Mouse (Mus musculus) kidney, postnatal 0 days (tissue): ENCODE data around the gene Hspe1. TPM values are rescaled to one million over a fixed set of nuclear protein-coding genes. Genes with fewer than 3 reads are reported as not detected.

ENCODE experiments used
- ATAC-seq: fragments of 200-750 bp; cut with Nextera tagmentation; replicated peaks from 2 replicates; pipeline ENCODE4 v1.8.0; 2017; ENCODE audit warnings: low read depth, moderate number of reproducible peaks, moderate TSS enrichment, moderate library complexity; ENCODE audit not compliant: low FRiP score
- DNase-seq: peaks from one replicate; pipeline ENCODE4 v3.0.0-alpha.2; 2016; ENCODE audit warnings: low spot score
- H3K27ac ChIP-seq: fragments of 300-500 bp; sonication (generic); 2 replicates; pipeline ENCODE4 v1.5.1; 2014; ENCODE audit warnings: mild to moderate bottlenecking
- H3K27me3 ChIP-seq: fragments of 300-500 bp; sonication (generic); 2 replicates; pipeline ENCODE4 v1.6.1; 2014; ENCODE audit warnings: low read length, mixed read lengths; ENCODE audit not compliant: insufficient read depth
- H3K36me3 ChIP-seq: fragments of 300-500 bp; sonication (generic); 2 replicates; pipeline ENCODE4 v1.6.1; 2014; ENCODE audit warnings: low read length, mixed read lengths; ENCODE audit not compliant: insufficient read depth
- H3K4me1 ChIP-seq: fragments of 300-500 bp; sonication (generic); replicated peaks from 2 replicates; pipeline ENCODE4 v1.6.1; 2014; ENCODE audit warnings: antibody characterized with exemption, low read length, mixed read lengths; ENCODE audit not compliant: insufficient read depth
- H3K4me2 ChIP-seq: fragments of 300-500 bp; sonication (generic); 2 replicates; pipeline ENCODE4 v1.6.1; 2014; ENCODE audit warnings: mild to moderate bottlenecking, low read length, moderate library complexity, mixed read lengths
- H3K4me3 ChIP-seq: fragments of 300-500 bp; sonication (generic); replicated peaks from 2 replicates; pipeline ENCODE4 v1.5.1; 2014; ENCODE audit warnings: low read depth, low read length
- H3K9ac ChIP-seq: fragments of 300-500 bp; sonication (generic); 2 replicates; pipeline ENCODE4 v1.6.1; 2014; ENCODE audit warnings: low read depth, low read length
- H3K9me3 ChIP-seq: fragments of 300-500 bp; sonication (generic); replicated peaks from 2 replicates; pipeline ENCODE4 v1.6.1; 2016; ENCODE audit warnings: low read length, inconsistent platforms, mixed read lengths
- CTCF ChIP-seq: IDR thresholded peaks from 2 replicates; pipeline ENCODE4 v1.5.1; 2016; ENCODE audit warnings: antibody characterized with exemption, low read depth, mild to moderate bottlenecking, moderate library complexity
- WGBS: fragments of 180-500 bp; shearing (Covaris S2); extraction: QIAGEN DNeasy Blood & Tissue Kit; methylation state at CpG from one replicate; pipeline ENCODE4 v1.1.7; 2014; 5-methylcytosine and 5-hydroxymethylcytosine counted together
- polyA plus RNA-seq: library from polyadenylated mRNA; unstranded; fragments of >200 nt; fragmentation: Nextera tagmentation; extraction: Ambion mirVana; gene quantifications from 2 replicates; pipeline ENCODE4 v1.2.1, GENCODE M21; 2015

Hspe1 gene
- polyA plus RNA-seq, 1 experiment from 2014 or later: 576 TPM

DNA sequence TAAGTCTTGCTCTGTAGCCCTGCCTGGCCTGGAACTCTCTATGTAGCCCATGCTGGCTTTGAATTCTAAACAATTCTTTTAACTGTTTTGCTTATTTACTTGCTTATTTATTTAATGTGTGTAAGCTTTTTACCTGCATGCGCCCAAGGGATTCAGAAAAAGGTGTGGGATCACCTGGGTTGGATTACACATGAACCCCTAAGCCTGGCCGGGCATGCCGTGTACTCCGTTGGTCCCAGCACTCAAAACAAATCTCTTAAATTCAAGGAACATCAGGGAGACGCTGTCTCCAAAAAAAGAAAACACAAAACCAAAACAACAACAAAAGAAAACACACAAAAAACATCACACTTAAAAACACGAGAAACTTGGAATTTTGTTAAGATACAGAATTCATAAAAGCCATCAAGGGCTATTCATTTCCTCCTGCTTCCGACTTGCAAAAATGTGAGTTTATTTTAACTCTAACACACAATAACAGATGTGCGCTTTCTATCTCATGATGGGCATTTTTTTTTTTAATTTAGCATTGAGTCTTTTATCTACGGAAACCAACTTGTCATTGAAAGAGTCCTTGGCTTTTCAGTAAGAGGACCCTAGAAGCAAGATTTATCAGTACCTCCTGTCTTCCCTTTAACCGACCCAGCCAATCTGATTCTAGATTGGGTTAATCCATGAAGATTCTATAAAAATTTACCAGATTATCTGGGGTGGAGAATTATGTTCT, 42.4 kb downstream of the Hspe1 start:
- Histone ChIP-seq H3K36me3 (no peaks in the 10 kb centered on the region), H3K27me3 (no peaks in the 10 kb centered on the region), H3K9me3 (no peaks in the 10 kb centered on the region), H3K27ac (peak overlapping the region; percentile 99), H3K4me3 (peak overlapping the region; percentile 84), H3K9ac (peak overlapping the region; percentile 98), H3K4me2 (peak overlapping the region; percentile 61), H3K4me1 (peaks cover 9% of the 10 kb centered on the region; the same call in 1 of the 2 replicates)
- DNase-seq (no peak), ATAC-seq (no peak)
- 61% methylated on average over 10 of the region's 10 CpGs for WGBS
- no peak for TF ChIP-seq CTCF

- Histone ChIP-seq H3K27me3 (no peaks in the 10 kb centered on the region), H3K4me1 (peaks cover 9% of the 10 kb centered on the region; the same call in 1 of the 2 replicates), H3K9me3 (no peaks in the 10 kb centered on the region), H3K36me3 (no peaks in the 10 kb centered on the region), H3K9ac (peak within 1 kb of the TSS; percentile 98), H3K4me3 (peak within 1 kb of the TSS; percentile 84), H3K27ac (peak within 1 kb of the TSS; percentile 99), H3K4me2 (peak within 1 kb of the TSS; percentile 61)
- ATAC-seq: peak; percentile 97
- DNase-seq: peak; percentile 94
- TF ChIP-seq CTCF: no peak
- under 1% methylated on average over 38 of the region's 42 CpGs for WGBS
Measured at GRCm38 (mm10) chr1:55130943-55131401, 43.0 kb downstream of the Hspe1 start, which contains the start of gene Mob4. Mob4 (plus strand) TSS chr1:55131231.

DNA sequence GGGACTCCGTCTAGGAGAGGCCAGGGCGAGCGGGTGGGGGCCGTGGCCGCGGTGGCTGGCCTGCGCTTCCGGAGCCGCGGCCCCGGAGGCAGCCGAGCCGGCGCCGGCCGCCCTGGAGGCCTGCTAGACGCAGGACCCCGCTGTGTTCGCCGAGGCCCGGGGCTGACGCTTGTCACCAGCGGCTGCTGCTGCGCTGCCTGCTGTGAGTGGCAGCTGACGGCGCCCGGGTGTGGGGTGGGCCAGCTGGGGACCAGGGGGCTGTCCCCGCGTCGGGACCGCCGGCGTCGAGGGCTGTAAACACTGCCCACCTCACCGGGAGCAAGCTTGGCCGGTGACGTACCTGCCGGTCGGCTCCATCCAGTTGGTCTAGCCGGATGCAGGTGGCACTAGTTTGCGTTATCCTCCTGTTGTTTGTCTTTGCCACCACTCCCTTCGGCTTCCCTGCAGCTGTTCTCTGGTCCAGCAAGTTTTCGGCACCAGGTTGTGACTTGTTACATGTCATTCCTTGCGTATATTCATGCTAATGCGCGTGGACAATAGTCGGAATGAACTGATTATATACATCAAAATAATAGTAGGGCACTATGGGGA, 43.6 kb downstream of the Hspe1 start:
- DNase-seq (peak; percentile 67), ATAC-seq (peak; percentile 81)
- Histone ChIP-seq H3K4me2 (peak overlapping the region; percentile 61), H3K27me3 (no peaks in the 10 kb centered on the region), H3K36me3 (no peaks in the 10 kb centered on the region), H3K27ac (peak overlapping the region; percentile 99), H3K9ac (peak overlapping the region; percentile 98), H3K9me3 (no peaks in the 10 kb centered on the region), H3K4me3 (peak overlapping the region; percentile 84), H3K4me1 (peaks cover 9% of the 10 kb centered on the region; the same call in 1 of the 2 replicates)
- no peak for TF ChIP-seq CTCF
- WGBS: under 1% methylated on average over 37 of the region's 47 CpGs

DNA sequence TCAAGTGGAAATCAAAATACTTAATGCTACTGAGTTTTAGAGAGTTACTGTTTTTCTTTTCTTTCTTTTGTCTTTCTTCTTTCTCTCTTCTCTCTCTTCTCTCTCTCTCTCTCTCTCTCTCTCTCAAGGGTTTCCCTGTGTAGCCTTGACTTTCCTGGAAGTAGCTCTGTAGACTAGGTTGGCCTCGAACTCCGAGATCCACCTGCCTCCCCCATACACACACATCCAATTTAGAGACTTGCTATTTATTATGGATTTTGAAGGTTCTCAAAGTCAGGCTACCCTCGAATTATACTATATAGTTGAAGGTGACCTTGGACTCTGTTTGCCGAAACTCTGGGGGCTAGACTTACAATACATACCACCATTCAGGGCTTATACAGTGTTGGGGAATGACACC, 44.4 kb downstream of the Hspe1 start:
- H3K36me3 ChIP-seq: no peaks in the 10 kb centered on the region
- DNase-seq (no peak), ATAC-seq (no peak)
- peak overlapping the region; percentile 84 for H3K4me3 ChIP-seq
- H3K9me3 ChIP-seq: no peaks in the 10 kb centered on the region
- H3K4me1 ChIP-seq: peaks cover 9% of the 10 kb centered on the region; the same call in 1 of the 2 replicates
- peak overlapping the region; percentile 98; the same call in 1 of the 2 replicates for H3K9ac ChIP-seq
- H3K4me2 ChIP-seq: peak overlapping the region; percentile 61
- WGBS: 50% methylated on average over 4 of the region's 4 CpGs
- no peaks in the 10 kb centered on the region for H3K27me3 ChIP-seq
- no peak for TF ChIP-seq CTCF
- peak overlapping the region; percentile 99; the same call in 1 of the 2 replicates for H3K27ac ChIP-seq

DNA sequence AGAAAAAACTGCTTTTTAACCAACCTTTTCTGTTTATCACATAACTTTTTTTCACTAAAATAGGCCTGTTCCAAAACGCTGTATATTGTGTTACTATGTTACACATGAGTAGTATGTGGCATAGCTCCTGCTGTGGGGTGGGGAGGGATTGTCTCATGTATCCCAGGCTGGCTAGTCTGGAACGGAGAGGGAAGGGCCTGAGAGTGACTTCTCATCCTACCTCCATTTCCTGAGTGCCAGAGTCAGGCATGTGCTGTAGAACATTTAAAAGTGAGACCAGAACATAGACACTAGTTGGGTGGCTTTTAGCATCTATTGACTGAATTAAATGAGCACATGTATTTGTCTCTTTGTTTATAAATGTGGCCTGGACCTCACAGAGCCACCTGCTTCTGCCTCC, 45.2 kb downstream of the Hspe1 start:
- Histone ChIP-seq H3K4me2 (peak overlapping the region; percentile 30), H3K4me3 (no peak overlapping the region), H3K9me3 (no peaks in the 10 kb centered on the region), H3K27ac (no peak overlapping the region), H3K9ac (no peak overlapping the region), H3K27me3 (no peaks in the 10 kb centered on the region), H3K36me3 (0 out of 2 replicates have a peak, but pooled peaks cover 3% of the 10 kb centered on the region), H3K4me1 (peaks cover 9% of the 10 kb centered on the region; the same call in 1 of the 2 replicates)
- TF ChIP-seq CTCF: no peak
- DNase-seq (no peak), ATAC-seq (no peak)
- WGBS: 44% methylated on average over 2 of the region's 2 CpGs

GRCm38 (mm10) chr1:55134301-55134700, 46.4 kb downstream of the Hspe1 start:
- Histone ChIP-seq H3K27me3 (no peaks in the 10 kb centered on the region), H3K36me3 (0 out of 2 replicates have a peak, but pooled peaks cover 3% of the 10 kb centered on the region), H3K9ac (no peak overlapping the region), H3K4me2 (no peak overlapping the region), H3K9me3 (no peaks in the 10 kb centered on the region), H3K27ac (no peak overlapping the region), H3K4me1 (peaks cover 9% of the 10 kb centered on the region; the same call in 1 of the 2 replicates), H3K4me3 (no peak overlapping the region)
- TF ChIP-seq CTCF: no peak
- 96% methylated on average over 3 of the region's 3 CpGs for WGBS
- ATAC-seq (no peak), DNase-seq (no peak)
